Mouse (Mus musculus) intestine, embryonic 15.5 days (tissue): ENCODE data around the gene Lin7b. TPM values are rescaled to one million over a fixed set of nuclear protein-coding genes. Genes with fewer than 3 reads are reported as not detected.
A peak's percentile ranks its signal among the peaks of the same experiment; 100 is the strongest.
"Not testable (repeated sequence)": the region's sequence is repeated elsewhere in the genome, so short reads cannot be mapped to it uniquely, and the experiment has no call there.

Source experiments
- ATAC-seq: fragments of 200-750 bp; cut with Nextera tagmentation; 2 replicates; pipeline ENCODE4 v1.8.0; 2017; ENCODE audit warnings: moderate TSS enrichment, moderate library complexity
- H3K27ac ChIP-seq: fragments of 300-500 bp; sonication (generic); 2 replicates; pipeline ENCODE4 v1.5.1; 2015; ENCODE audit warnings: mild to moderate bottlenecking, inconsistent platforms
- H3K27me3 ChIP-seq: fragments of 300-500 bp; sonication (generic); replicated peaks from 2 replicates; pipeline ENCODE4 v1.6.1; 2015; ENCODE audit warnings: inconsistent platforms
- H3K36me3 ChIP-seq: fragments of 300-500 bp; sonication (generic); 2 replicates; pipeline ENCODE4 v1.6.1; 2015; ENCODE audit warnings: inconsistent platforms
- H3K4me1 ChIP-seq: fragments of 300-500 bp; sonication (generic); replicated peaks from 2 replicates; pipeline ENCODE4 v1.6.1; 2015; ENCODE audit warnings: inconsistent platforms
- H3K4me2 ChIP-seq: fragments of 300-500 bp; sonication (generic); replicated peaks from 2 replicates; pipeline ENCODE4 v1.6.1; 2015; ENCODE audit warnings: mild to moderate bottlenecking, inconsistent platforms
- H3K4me3 ChIP-seq: fragments of 300-500 bp; sonication (generic); replicated peaks from 2 replicates; pipeline ENCODE4 v1.5.1; 2015; ENCODE audit warnings: inconsistent platforms
- H3K9ac ChIP-seq: fragments of 300-500 bp; sonication (generic); 2 replicates; pipeline ENCODE4 v1.6.1; 2015; ENCODE audit warnings: inconsistent platforms
- H3K9me3 ChIP-seq: fragments of 300-500 bp; sonication (generic); 2 replicates; pipeline ENCODE4 v1.6.1; 2016; ENCODE audit warnings: inconsistent platforms
- WGBS: fragments of 180-500 bp; shearing (Covaris S2); methylation state at CpG from one replicate; pipeline ENCODE4 v1.1.7; 2015; 5-methylcytosine and 5-hydroxymethylcytosine counted together
- polyA plus RNA-seq: library from polyadenylated mRNA; unstranded; fragments of >200 nt; fragmentation: Nextera tagmentation; extraction: Ambion mirVana; gene quantifications from 2 replicates; pipeline ENCODE4 v1.2.1, GENCODE M21; 2015

Gene Lin7b
- polyA plus RNA-seq, 1 experiment from 2014 or later, result 1.9 TPM

DNA sequence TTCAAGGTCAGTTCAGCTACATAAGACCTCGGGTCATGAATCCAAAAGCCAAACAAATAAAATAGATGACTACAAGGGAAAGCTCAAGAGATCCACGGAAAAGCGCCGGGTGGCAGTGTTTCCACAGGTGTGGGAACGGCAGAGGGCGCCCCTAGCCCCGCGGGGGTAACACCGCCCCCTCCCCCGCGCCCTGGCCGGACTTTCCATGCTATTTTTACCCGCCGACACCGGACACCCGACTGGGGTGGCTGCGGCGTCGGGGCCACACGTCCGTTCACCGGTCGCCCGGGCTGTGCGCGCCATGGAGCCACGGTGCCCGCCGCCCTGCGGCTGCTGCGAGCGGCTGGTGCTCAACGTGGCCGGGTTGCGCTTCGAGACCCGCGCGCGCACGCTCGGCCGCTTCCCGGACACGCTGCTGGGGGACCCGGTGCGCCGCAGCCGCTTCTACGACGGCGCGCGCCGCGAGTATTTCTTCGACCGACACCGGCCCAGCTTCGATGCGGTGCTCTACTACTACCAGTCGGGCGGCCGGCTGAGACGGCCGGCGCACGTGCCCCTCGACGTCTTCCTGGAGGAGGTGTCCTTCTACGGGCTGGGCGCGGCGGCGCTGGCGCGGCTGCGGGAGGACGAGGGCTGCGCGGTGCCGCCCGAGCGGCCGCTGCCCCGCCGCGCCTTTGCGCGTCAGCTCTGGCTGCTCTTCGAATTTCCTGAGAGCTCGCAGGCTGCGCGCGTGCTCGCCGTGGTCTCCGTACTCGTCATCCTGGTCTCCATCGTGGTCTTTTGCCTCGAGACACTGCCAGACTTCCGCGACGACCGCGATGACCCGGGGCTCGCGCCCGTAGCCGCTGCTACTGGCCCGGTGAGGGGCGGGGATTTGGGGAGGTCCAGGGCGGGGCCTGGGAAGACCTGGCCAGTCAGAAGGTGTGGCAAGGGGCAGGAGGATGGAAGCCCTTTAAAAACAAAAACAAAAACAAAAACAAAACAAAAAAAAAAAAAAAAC is 36.1 kb upstream of the Lin7b start:
- no peak overlapping the region for H3K27ac ChIP-seq
- H3K36me3 ChIP-seq, result no peaks in the 10 kb centered on the region
- WGBS, result 1% methylated on average over 114 of the region's 114 CpGs
- H3K9me3 ChIP-seq, result no peaks in the 10 kb centered on the region
- 0 out of 2 replicates have a peak, but pooled peaks have one; percentile 21 for ATAC-seq
- peaks cover 8% of the 10 kb centered on the region for H3K4me1 ChIP-seq
- H3K9ac ChIP-seq, result peak overlapping the region; percentile 24
- H3K4me2 ChIP-seq, result peak overlapping the region; percentile 85
- peaks cover 61% of the 10 kb centered on the region for H3K27me3 ChIP-seq
- peak overlapping the region; percentile 42 for H3K4me3 ChIP-seq

DNA sequence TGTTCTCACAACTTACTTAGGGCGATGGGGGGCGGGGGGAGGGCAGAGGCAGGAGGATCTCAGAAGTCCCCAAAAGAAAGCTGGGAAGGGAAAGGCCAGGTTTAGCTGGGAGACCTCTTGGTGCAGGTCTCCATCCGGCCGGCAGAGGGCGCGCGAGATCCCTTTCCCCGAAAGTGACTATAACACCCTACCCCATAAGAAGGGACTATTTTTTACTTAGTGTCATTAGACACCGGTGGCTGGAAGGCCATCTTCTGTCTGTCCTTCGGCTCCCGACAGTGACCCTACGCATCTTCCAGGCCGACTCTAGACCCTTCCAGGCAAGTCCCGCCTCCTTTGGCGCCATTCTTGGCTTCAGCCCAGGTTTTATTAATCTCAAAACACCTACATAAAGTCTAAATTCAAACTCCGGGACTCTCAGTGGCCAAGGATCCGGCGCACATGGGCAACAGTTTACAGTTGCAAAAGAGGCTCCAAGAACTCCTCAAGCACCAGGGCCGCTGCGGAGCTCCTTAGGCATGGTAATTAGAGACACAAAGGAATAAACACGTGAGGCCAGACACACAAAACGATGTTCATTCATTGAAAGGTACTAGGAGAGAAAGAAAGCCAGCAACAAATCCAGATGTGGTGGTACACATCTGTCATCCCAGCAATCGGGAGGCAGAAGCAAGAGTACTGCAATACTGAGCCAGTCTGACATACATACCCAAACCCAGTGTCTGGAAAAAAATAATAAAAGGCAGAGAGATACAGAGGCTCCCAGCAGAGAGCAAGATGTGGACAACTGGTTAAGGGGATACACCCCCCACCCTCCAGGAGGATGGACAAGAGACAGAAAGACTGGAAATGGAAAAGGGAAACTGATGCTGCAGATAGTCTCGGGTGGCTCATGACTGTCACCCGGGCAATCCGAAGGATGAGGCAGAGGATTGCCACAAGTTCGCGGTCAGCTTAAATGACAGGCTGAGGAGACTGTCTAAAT is 35.0 kb upstream of the Lin7b start, which contains the start of gene Kcna7:
Gene Kcna7, plus strand, starts transcription at position 563 of the 985 bp plus-strand sequence.
- 12% methylated on average over 28 of the region's 28 CpGs for WGBS
- H3K4me1 ChIP-seq, result peaks cover 8% of the 10 kb centered on the region
- peak within 1 kb of the TSS; percentile 24 for H3K9ac ChIP-seq
- H3K27ac ChIP-seq, result no peak within 1 kb of the TSS
- H3K36me3 ChIP-seq, result no peaks in the 10 kb centered on the region
- no peaks in the 10 kb centered on the region for H3K9me3 ChIP-seq
- ATAC-seq, result peak; percentile 42
- peak within 1 kb of the TSS; percentile 42 for H3K4me3 ChIP-seq
- H3K4me2 ChIP-seq, result peak within 1 kb of the TSS; percentile 85
- H3K27me3 ChIP-seq, result peaks cover 53% of the 10 kb centered on the region

DNA sequence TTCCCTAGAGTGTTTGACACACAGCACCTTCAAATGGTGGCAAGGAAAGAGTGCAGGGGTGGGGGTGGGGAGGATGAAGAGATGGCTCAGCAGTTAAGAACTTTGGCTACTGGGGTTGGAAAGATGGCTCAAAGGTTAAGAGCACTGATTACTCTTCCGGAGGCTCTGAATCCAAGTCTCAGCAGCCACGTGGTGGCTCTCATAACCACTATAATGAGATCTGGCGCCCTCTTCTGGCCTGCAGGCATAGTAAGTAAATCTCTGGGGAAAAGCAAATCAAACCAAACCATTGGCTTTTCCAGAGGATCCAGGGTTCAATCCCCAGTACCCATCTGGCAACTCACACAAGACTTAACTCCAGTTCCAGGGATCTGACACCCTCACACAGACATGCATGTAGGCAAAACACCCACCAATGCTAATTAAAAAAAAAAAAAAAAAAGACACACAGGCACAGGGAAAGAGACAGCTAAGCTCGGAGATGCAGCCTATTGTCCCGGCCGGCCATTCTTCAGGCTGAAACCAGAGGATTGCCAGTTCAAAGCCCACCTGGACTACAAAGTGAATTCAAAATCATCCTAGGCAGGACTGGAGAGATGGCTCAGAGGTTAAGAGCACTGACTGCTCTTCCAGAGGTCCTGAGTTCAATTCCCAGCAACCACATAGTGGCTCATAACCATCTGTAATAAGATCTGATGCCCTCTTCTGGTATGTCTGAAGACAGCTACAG is 33.3 kb upstream of the Lin7b start:
- Histone ChIP-seq H3K4me1 (peaks cover 8% of the 10 kb centered on the region), H3K27me3 (peaks cover 36% of the 10 kb centered on the region), H3K4me2 (no peak overlapping the region), H3K9ac (no peak overlapping the region), H3K9me3 (no peaks in the 10 kb centered on the region), H3K4me3 (no peak overlapping the region), H3K36me3 (no peaks in the 10 kb centered on the region), H3K27ac (no peak overlapping the region)
- 46% methylated on average over 6 of the region's 6 CpGs for WGBS
- ATAC-seq, result peak; percentile 21; the same call in 1 of the 2 replicates

DNA sequence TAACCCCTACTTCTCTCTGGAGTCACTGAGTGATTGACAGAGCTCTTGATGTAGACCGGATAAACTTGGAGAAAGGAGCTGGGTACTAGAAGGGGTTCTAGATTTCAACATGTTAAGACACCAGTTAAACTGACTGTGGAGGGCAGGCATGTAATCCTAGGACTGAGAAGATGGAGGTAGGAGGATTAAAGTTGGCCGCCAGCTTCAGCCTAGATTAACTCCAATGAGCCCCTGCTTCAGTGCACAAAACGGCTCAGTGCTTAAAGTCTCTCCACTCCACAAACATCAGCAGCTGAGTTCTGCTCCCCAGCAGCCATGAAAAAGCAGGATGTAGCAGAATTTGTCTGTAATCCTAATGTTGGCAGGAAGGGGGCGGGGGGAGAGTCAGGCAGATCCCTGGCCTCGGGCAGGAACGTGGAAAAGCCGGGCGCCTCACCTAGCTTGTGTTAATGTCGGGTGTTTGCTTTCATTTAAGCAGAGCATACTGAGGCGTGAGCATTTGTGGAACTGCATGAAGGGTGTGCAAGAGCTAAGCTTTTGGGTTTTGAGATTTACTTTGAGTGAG is 31.2 kb upstream of the Lin7b start:
- Histone ChIP-seq H3K27me3 (peaks cover 15% of the 10 kb centered on the region), H3K4me2 (no peak overlapping the region), H3K4me1 (peaks cover 5% of the 10 kb centered on the region), H3K9ac (no peak overlapping the region), H3K27ac (no peak overlapping the region), H3K36me3 (no peaks in the 10 kb centered on the region), H3K4me3 (no peak overlapping the region), H3K9me3 (no peaks in the 10 kb centered on the region)
- 66% methylated on average over 10 of the region's 10 CpGs for WGBS
- no peak for ATAC-seq

DNA sequence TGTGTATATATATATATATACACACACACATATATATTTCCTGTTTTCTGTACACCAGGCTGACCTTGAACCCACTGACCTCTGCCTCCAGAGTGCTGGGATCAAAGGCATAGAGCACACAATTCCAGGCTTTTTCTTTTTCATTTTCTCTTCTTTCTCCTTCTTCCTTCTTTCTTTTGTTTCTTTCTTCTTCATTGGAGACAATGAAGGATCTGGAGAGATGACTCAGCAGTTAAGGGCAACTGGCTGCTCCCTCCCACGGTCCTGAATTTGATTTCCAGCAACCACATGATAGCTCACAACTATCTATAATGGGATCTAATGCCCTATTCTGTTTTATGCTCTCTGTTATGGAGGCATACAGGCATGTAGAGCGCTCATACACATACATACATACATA is 26.4 kb upstream of the Lin7b start:
- Histone ChIP-seq H3K4me2 (no peak overlapping the region), H3K36me3 (peaks cover 5% of the 10 kb centered on the region; the same call in 1 of the 2 replicates), H3K4me3 (no peak overlapping the region), H3K27ac (no peak overlapping the region), H3K4me1 (peaks cover 13% of the 10 kb centered on the region), H3K9ac (no peak overlapping the region), H3K9me3 (no peaks in the 10 kb centered on the region), H3K27me3 (no peaks in the 10 kb centered on the region)
- WGBS, result 73% methylated on average over 2 of the region's 2 CpGs
- ATAC-seq, result no peak

DNA sequence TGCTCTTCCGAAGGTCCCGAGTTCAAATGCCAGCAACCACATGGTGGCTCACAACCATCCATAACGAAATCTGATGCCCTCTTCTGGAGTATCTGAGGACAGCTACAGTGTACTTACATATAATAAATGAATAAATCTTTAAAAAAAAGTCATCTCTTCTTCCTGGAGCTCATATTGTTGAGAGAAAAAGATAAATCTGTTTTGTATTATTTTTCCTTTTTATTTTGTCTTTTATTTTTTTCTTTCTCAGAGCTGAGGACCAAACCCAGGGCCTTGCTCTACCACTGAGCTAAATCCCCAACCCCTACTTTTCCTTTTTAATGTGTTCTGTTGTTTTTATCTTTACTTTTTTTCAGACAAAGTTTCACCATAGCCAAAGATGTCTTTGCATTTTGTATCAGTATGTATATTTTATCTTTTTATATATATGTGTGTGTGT is 26.0 kb upstream of the Lin7b start:
- WGBS, result 0% methylated on average over 3 of the region's 3 CpGs
- peak overlapping the region; percentile 40 for H3K4me3 ChIP-seq
- 0 out of 2 replicates have a peak overlapping the region, but pooled peaks have one; percentile 74 for H3K27ac ChIP-seq
- not testable (repeated sequence) for H3K27me3 ChIP-seq, H3K36me3 ChIP-seq, H3K9me3 ChIP-seq
- peak overlapping the region; percentile 52 for H3K9ac ChIP-seq
- peak; percentile 51 for ATAC-seq
- peaks cover 13% of the 10 kb centered on the region for H3K4me1 ChIP-seq
- peak overlapping the region; percentile 58 for H3K4me2 ChIP-seq

DNA sequence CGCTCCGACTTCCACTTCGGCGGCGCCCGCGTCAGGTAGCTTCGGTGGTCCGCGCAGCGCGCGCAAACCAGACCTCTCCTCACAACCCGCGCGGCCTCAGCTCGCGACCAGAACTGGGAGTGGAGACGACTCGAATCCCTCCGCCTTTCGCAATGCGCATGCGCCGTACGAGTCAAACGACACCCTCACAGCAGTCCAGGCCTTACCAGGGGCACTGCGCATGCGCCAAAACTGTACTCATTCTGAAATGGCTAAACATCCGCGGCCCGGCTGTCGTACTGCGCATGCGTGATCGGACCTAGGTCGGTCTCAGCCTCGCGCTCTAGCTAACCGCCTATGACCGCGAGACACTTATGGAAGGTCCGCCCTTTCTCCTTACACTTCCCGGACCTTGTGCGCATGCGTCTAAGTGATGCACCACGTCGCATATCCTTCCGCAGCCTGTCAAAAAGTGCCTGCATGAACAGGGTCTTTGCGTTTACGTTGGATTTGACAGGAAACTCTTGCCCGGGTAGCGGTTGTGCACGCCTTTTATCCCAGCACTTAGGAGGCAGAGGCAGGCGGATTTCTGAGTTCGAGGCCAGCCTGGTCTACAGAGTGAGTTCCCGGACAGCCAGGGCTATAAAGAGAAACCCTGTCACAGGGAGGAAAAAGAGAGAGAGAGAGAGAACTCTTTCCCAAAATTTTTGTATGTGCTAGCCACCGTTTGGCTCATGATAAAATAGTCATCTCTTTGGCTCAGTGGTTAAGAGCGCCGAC is 25.4 kb upstream of the Lin7b start, which contains the start of gene Snrnp70:
Gene Snrnp70, minus strand, starts transcription at position 165 of the 759 bp plus-strand sequence.
- Histone ChIP-seq H3K9ac (peak within 1 kb of the TSS; percentile 91), H3K4me3 (peak within 1 kb of the TSS; percentile 79), H3K4me2 (peak within 1 kb of the TSS; percentile 89), H3K36me3 (peaks cover 9% of the 10 kb centered on the region), H3K27me3 (no peaks in the 10 kb centered on the region), H3K4me1 (peaks cover 13% of the 10 kb centered on the region), H3K27ac (peak within 1 kb of the TSS; percentile 98), H3K9me3 (no peaks in the 10 kb centered on the region)
- WGBS, result under 1% methylated on average over 60 of the region's 60 CpGs
- ATAC-seq, result peak; percentile 98

DNA sequence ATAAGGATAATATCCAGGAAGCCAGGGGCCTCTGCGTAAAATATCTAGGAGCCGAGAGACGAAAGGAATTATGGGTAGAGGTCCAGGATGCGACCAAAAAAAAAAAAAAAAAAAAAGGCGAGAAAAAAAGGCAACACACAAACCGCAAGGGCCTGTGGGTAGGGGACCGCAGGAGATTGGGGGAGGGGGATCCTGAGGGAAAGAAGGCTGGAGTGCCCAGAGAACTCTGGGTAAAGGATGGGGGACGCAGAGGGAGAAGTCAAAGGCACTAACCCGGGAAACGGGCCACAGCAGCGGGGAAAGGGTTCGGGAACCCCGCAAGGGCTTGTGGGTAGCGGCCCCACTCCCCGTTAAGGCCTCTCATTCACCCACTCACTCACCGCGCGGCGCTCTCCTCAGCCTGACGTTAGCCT is 24.8 kb upstream of the Lin7b start:
- peak overlapping the region; percentile 98 for H3K27ac ChIP-seq
- H3K9me3 ChIP-seq, result no peaks in the 10 kb centered on the region
- peak overlapping the region; percentile 89 for H3K4me2 ChIP-seq
- WGBS, result under 1% methylated on average over 19 of the region's 20 CpGs
- H3K4me3 ChIP-seq, result peak overlapping the region; percentile 79
- peak; percentile 85 for ATAC-seq
- peak overlapping the region; percentile 91 for H3K9ac ChIP-seq
- H3K4me1 ChIP-seq, result peaks cover 13% of the 10 kb centered on the region
- peaks cover 9% of the 10 kb centered on the region for H3K36me3 ChIP-seq
- H3K27me3 ChIP-seq, result no peaks in the 10 kb centered on the region

DNA sequence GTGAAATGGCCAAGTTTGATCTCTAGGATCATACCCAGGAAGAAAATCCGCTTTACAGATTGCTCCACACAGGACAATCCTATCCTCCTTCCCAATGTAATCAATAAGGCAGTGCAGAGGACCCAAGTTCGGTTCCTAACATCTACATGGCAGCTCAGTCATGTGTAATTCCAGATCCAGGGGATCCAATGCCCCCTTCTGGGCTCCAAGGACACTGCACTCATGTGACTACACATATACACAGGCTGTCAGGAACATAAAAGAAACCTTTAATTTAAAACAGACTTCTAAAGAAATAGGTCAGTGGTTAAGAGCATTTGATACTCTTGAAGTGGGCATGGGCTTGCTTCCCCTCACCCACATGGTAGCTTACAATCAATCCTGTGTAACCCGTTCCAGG is 15.7 kb upstream of the Lin7b start:
- WGBS, result 85% methylated on average over 3 of the region's 3 CpGs
- Histone ChIP-seq H3K4me1 (no peaks in the 10 kb centered on the region), H3K9ac (no peak overlapping the region), H3K27ac (no peak overlapping the region), H3K4me2 (no peak overlapping the region), H3K9me3 (no peaks in the 10 kb centered on the region), H3K27me3 (no peaks in the 10 kb centered on the region), H3K4me3 (no peak overlapping the region), H3K36me3 (peaks cover 60% of the 10 kb centered on the region)
- ATAC-seq, result no peak

DNA sequence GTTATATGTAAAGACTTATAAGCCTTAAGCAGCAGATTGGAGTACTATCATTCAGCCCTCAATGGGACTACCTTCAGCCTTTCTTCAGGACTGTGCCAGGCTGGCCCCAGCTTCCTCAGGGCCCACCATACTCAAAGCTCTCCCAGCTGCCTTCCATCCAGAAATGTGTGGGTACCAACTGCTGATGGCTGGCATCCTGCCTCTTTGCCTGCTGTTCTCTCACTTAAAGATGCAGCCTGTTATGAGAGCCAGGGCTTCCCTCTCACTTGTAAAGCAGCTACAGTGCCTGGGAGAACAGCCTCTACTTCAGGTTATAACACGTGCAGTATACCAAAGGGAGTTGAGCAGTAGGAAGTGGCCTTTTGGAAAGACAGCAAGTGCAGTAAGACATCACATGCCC is 5.7 kb upstream of the Lin7b start:
- Histone ChIP-seq H3K4me1 (no peaks in the 10 kb centered on the region), H3K4me3 (no peak overlapping the region), H3K27ac (no peak overlapping the region), H3K9ac (no peak overlapping the region), H3K36me3 (peaks cover 56% of the 10 kb centered on the region), H3K4me2 (no peak overlapping the region), H3K27me3 (no peaks in the 10 kb centered on the region), H3K9me3 (no peaks in the 10 kb centered on the region)
- no peak for ATAC-seq
- 87% methylated on average over 1 of the region's 1 CpGs for WGBS
